Mouse (Mus musculus): Measurements from ENCODE around the gene Cdc14a.

Gene Cdc14a

GRCm38 (mm10) chr3:116267036-116267654, 156.7 kb downstream of the Cdc14a start:
- DNase-seq (ENCODE audit: low spot score), result no peak

GRCm38 (mm10) chr3:116266360-116266759, 157.5 kb downstream of the Cdc14a start:
- DNase-seq (ENCODE audit: low spot score), result no peak

GRCm38 (mm10) chr3:116263977-116264376, 159.9 kb downstream of the Cdc14a start:
- DNase-seq (ENCODE audit: low spot score), result no peak

DNA sequence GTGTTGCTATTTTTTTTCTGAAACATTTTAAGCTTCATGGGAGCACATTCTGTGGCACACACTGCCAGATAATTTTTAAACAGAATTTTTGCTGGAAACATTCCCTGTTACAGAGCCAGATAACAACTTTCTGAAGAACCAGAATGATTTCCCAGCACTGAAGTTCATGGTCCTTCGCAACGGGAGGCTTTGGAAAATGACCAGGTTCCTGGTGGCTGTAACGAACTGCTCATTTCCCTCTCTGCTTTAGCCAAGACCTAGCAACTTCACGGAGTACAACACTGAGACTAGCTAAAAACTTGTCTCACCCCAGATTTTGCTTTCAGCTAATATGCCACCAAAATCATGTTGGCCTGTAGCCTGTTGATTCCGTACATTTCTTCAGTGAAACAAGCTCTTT, 160.8 kb downstream of the Cdc14a start:
- no peak for DNase-seq (ENCODE audit: low spot score)

GRCm38 (mm10) chr3:116256104-116256503, 167.7 kb downstream of the Cdc14a start:
- DNase-seq (ENCODE audit: low spot score), result no peak

DNA sequence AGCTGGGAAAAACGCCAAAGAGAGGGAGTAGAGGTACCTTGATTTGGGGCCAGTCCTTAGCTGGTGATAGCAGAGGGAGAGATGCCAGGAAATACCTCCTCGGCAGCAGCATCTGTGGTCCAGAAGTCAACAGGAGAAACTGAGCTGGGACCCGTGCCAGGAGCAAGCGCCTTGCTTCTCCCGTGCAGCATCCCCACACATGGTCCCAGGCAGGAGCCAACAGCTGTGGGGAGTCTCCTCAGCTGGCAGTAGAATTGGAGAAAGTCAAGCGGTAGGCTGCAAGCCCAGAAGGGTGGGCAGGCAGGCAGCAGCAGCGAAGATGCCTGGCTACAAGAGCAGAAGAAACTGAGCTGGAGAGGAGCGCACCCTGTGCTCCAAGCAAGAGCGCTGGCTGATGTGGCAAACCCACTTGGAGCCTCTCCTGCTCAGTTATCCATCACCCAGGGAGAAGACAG, 170.7 kb downstream of the Cdc14a start, which contains the start of gene Gpr88:
TSS of gene Gpr88 (minus strand) at position 427 of the 455 bp plus-strand sequence.
- DNase-seq (ENCODE audit: low spot score), result peak; percentile 70

GRCm38 (mm10) chr3:116252255-116253040, 171.4 kb downstream of the Cdc14a start:
- peak; percentile 36 for DNase-seq (ENCODE audit: low spot score)

DNA sequence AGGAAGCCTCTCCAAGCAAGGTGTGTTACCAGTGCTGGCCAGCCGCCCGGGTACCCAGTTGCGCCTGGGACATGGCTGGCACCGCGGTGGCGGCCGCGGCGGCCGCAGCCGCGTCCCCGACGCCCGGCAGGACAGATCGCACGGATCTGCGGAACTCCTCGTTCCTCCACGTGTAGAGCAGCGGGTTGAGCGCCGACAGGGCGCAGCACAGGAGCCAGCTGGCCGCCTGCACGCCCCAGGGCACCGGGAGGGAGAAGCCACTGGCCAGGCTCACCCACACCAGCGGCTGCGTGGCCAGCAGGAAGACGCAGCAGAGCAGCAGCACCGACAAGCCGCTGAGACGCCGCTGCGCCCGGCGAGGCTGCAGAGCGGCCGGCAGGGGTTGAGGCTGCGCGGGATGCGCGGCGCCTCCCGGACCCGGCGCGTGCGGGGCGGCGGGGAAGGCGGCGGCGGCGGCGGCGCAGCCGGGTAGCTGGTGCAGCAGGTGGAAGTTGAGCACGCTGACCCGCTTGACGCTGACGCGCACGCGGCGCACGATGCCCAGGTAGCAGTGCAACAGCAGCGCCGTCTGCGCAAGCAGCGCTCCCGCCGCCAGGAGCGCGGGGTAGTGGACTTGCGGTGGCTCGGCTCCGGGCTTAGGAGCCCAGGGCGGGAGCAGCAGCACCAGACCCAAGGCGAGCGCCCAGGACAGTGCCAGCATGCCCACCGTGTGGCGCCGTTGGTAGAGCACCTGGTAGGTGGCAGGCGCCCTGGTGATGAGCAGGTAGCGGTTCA, 172.2 kb downstream of the Cdc14a start:
- peak; percentile 48 for DNase-seq (ENCODE audit: low spot score)

DNA sequence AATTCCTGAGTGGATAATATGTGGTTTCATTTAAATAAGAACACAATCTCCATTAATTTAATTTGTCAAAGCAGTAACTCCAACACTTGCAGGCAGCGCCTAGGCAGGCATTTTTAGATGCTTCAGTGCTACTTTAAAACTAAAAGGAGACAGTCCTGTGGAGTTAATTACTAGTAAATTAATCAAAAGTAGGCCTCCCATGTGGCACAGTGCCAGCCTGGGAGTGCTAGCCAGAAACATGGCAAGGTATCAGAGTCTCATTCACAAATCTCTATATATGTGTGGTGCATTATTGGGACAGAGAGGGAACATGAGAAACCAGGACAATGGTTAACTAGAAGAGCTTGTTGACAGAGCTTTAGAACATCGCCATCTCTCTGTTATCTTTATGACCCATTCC, 174.8 kb downstream of the Cdc14a start:
- DNase-seq (ENCODE audit: low spot score), result no peak

- DNase-seq (ENCODE audit: low spot score), result no peak
Observed at GRCm38 (mm10) chr3:116244476-116244875, 179.4 kb downstream of the Cdc14a start.

GRCm38 (mm10) chr3:116242685-116243084, 181.1 kb downstream of the Cdc14a start:
- no peak for DNase-seq (ENCODE audit: low spot score)

- no peak for DNase-seq (ENCODE audit: low spot score)
Observed at GRCm38 (mm10) chr3:116237527-116237926, 186.3 kb downstream of the Cdc14a start.

- no peak for DNase-seq (ENCODE audit: low spot score)
Observed at GRCm38 (mm10) chr3:116236856-116237255, 187.0 kb downstream of the Cdc14a start.

DNA sequence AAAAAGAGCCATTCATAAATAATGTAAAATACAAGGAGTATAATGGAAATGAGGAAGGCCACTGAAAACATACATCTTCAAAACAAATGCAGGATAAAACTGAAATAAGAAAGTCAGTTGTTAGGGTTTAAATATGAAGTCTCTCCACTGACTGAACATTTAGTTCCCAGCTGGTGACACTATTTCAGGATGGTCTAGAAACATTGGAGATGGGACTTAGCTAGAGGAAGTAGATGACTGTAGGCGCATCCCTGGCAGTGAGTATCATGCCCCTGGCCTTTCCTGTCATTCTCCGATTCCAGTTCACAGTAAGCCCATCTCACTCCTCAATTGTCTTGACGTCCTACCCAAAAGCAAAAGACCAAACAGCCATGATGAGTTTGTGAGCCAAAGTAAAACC, 190.3 kb downstream of the Cdc14a start:
- no peak for DNase-seq (ENCODE audit: low spot score)

GRCm38 (mm10) chr3:116232763-116233162, 191.1 kb downstream of the Cdc14a start:
- no peak for DNase-seq (ENCODE audit: low spot score)

GRCm38 (mm10) chr3:116229336-116229735, 194.5 kb downstream of the Cdc14a start:
- no peak for DNase-seq (ENCODE audit: low spot score)

DNA sequence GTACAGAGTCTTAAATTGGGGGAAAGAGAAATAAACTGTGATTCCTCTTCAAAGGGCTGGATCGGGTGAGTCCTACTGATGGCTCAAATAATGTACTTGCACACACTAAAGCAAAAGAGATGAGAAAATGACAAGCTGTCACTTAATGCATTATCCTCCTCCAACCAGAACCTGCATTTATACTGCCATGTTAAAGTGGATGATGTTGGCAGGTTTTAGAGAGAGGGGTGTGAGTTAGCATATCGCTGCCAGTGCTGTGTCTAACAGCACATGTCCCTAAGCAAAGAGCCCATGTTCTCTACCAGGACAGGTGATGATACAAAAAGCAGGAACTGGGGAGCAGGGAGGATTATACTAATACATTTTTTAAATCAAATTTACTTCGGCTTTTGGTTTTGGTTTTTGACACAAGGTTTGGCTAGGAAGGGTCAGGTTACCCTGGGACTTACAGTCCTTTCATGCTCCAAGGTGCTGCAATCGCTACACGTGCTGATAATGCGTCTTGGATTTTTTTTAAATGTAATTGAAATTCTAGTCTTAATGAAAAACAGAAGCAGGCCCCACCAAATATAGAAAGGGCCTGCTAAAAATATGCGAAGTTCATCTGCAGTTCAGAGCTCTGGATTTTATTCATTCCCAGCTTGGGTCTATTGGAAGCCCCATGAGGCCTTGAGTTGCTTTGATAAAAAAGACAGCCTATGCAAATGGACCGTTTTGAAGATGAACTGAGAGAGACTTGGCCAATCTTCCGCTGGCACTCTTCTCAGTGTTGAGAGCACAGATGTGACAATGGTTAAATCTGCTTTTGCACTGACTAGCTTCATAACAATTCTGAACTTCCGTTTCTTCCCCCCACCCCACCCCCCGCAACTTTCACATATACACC, 195.2 kb downstream of the Cdc14a start:
- DNase-seq (ENCODE audit: low spot score), result no peak

DNA sequence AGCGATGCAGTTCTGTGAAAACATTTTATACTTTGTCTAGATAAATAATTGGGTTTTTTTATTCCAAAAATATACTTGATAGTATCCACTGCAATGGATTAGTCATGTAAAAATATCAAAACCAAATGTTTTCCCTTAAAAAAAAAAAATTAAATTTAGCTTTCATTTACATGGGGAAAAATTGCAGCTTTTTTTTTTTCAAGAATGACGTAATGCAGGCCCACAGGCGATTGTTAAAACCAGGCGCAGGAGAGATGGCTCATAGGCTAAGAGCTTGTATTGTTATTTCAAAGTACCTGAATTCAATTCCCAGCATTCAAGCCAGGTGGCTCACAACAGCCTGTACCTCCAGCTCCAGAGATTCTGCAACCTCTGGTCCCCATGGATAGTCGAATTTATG, 196.4 kb downstream of the Cdc14a start:
- DNase-seq (ENCODE audit: low spot score), result no peak

GRCm38 (mm10) chr3:116226915-116227314, 196.9 kb downstream of the Cdc14a start:
- no peak for DNase-seq (ENCODE audit: low spot score)

Measured in ovary, postnatal 36 days (tissue).